Mouse (Mus musculus): Measurements from ENCODE around the gene Ap5m1.
"Not testable (repeated sequence)": the region's sequence is repeated elsewhere in the genome, so short reads cannot be mapped to it uniquely, and the experiment has no call there.

Ap5m1 gene

DNA sequence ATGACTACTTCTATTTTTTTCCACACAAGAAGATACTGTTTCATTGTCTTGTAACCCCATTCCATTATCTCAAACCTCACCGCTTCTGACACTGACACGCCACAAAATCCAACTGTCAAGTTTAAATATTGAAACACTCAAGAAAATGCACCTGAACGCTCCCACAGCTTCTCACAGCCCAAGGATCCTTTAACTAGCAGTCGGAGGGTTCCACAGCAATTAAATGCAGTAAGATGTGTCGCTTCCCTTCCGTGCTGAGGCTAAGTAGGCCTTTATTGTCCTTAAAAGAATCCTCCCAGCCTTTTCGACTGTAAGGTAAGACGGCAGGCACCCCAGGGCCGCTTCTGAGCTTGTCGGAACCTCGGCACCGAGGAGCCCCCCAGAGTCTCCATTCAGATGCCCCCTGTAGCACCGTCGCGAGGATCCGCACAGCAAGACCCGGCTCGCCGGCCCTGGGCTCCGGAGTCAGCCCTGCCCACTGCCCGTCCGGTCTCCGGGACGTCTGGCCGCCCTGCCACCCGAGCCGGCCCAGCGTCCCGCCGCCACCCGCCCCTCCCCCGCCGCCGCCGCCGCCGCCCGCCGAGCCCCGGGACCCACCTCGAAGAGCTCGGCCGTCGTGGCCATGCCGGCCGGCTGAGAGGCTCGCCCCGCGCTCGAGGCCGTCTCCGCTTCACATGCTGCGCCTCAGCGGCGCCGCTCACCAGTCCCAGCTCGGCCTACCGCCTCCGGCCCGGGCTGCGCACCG, at the start of gene Ap5m1:
Ap5m1 (plus strand) TSS at position 569 of the 745 bp plus-strand sequence.
- DNase-seq (ENCODE audit: low read depth, low spot score) = no peak

DNA sequence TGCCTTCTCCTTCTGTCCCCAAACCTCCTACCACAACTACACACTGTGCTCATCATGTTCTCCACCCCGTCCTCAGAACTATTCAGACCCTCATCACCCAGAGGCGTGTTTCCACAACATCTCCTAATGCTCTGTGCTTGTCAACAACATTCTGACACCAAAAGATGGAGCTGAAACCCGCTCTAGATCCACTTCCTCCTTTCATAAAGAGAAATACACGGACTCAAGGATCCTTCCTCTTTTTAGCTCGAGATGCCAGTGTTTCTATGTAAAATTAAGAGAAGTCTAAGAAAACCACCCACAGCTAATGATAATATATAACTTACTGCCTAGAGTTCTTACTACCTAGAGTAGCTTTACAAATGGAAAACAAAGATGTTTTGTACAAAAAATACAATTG, 46.1 kb upstream of the Ap5m1 start:
- no peak for DNase-seq (ENCODE audit: low read depth, low spot score)

DNA sequence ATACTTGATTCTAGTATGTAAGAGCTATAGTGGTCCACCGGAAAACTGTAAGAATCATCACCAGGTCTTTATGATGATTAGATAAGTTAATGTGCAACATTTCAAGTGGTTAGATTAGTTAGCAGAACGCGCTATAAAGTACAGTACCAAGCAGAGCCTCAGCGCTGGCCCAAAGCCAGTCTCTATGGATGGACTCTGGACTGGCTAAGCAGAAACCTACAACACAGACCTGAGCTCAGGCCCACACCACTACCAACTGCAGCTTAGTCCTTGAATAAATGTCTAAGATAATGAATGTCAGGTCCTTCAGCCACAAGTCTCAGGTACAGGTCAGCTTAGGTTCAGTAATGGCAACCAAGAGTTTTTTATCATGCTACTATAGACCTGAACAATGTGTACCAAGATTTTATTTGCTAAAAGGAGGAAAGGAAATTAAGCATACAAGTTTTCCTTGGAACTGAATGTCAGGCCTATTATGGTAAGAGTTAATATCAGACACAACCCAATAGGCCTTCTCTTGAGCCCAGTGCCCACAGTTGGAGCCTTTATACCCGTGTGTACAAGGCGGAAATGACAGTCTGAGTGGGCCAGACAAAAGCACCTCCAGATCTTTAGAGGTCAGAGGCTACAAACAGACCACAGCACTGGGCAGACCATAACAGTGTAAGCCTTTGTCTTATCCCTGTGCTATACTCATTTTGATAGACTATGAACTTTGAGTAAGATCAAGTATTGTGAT, 38.7 kb upstream of the Ap5m1 start:
- DNase-seq (ENCODE audit: low read depth, low spot score) = no peak

DNA sequence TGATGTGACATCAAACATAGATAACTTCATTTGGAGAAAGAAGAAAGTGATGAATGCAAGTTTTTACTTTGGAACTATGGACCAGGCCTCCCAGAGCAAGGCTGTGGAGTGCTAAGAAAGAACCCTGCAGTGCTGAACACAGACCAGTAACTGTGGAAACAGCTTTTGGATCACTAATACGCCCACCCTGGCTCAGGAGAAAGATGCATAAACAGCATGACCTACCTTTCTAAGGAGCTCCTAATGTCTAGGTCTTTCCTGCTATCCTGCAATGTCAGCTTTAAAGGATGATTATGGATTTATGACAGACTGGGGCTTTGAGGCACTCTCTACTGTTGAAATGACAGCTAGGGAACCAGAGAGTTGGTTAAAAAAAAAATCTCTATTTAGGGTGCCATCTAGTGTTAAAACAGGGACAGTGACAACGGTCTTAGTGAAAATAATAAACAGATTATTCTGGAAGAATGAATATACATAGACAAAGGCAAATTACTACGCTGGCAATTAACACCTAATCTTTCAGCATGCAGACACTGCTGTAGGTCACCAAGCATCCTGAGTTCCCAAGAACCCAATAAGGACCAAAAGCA, 38.0 kb upstream of the Ap5m1 start:
- DNase-seq (ENCODE audit: low read depth, low spot score) = no peak

DNA sequence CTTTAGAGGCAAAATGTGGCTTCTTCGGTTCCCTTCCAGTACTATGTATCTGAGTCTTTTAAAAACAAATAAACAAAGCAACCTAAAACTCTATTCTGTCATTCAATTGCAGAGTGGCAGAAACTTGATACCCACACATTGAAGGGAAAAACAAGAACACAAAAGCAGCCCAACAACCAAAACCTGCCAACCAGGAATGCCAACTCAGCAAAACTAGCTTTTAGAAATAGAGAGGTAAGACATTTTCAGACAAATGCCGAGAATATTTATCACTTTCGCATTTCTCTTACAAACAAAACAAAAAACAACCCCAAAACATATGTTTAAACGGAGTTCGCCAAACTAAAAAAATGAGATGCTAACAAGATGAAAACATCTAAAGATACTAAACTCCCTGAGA, 36.9 kb upstream of the Ap5m1 start:
- DNase-seq (ENCODE audit: low read depth, low spot score) = no peak

DNA sequence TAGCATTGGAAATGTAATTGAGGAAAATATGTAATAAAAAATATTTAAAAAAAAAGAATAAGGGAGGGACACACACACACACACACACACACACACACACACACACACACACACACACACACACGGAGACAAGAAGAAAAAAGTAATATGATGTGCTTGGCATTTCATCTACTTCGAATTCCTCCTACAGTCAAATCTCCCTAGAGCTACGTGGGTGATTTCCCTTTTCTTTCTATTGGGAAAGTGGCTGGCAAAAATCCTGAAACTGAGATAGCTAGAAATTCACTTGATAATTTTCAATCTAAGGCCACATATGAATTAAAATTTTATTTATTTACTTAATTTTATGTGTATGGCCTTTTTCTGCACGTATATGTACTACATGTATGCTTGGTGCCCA, 20.3 kb upstream of the Ap5m1 start:
- no peak for DNase-seq (ENCODE audit: low read depth, low spot score)

DNA sequence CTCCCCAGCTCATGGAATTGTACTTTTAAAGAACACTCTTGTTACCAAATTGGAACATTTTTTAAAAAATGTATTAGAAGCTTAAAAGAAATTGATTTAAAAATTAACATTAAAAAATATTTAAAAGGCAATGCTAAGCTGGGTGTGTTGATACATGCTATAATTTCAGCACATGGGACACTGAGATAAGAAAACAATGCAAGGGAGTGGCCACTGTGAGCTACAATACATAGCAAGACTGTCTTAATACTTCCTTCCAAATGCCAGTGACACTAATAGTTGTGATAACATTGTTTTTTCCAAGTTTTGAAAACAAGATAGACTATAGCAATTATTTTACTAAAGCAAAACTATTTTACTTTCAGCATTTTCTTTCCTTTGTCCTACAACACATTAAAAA, 16.4 kb upstream of the Ap5m1 start:
- no peak for DNase-seq (ENCODE audit: low read depth, low spot score)

DNA sequence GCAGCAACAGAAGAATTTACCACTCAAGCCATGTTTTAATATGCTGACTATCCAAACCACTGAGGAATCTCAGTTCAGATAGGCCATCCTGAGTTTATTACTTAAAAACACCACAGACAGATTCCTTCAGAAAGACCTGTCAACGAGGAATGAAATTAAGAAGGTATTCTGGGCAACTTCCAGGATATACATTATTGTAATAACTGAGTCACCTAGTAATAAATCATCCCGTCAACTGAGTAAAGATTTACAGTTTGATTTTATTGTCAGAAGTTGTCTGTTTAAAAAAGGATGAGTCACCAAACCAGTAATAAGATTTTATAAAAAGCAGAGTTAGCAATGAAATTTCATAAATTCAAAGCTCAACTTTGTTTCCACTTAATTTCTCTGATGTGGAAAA, 2.1 kb upstream of the Ap5m1 start:
- no peak for DNase-seq (ENCODE audit: low read depth, low spot score)

DNA sequence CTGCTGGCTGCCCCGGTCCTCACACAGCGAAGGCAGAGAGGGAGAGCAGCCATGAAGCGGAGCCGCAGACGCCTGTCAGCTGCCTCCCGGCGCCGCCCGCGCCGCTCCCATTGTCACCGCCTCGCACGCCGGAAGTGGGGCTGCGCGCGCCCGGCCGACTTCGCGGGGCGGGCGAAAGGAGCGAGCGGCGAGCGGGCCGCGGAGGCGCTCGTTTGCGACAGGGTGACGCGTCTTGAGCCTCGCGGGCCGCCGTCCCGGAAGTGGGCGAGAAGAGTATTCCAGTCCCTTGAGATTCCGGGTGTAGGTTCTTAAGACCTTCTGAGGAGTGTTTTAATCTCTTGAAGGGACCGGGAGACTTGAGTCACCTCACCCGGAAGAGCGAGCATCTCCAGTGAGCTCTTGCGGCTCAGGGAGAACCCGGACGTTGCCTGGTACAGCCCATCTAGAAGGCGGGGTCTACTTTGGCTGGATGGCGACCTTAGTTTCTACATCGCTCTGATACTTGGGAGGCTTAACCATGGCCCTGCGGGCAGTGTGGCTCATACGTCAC, 452 bp downstream of the Ap5m1 start, which contains the start of gene Exoc5:
Exoc5 (minus strand) TSS at position 380 of the 550 bp plus-strand sequence.
- peak; percentile 93 for DNase-seq (ENCODE audit: low read depth, low spot score)

DNA sequence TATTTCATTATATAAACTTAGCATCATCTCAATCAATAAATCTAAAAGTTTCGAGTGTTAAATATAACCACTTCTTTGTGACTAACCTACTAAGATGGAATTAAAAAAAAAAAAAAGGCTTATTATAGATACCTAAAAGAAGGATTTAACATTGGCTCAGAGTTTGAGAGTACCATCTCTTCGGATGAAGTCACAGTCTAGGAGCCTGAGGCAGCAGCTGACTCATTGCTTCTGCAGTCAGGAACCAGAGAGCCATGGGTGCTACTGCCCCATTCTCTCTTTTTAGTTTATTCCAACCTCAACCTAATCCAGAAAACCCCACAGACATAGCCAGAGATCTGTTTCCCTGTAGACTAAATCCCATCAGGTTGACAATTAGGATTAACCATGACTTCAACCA, 6.9 kb downstream of the Ap5m1 start:
- no peak for DNase-seq (ENCODE audit: low read depth, low spot score)

DNA sequence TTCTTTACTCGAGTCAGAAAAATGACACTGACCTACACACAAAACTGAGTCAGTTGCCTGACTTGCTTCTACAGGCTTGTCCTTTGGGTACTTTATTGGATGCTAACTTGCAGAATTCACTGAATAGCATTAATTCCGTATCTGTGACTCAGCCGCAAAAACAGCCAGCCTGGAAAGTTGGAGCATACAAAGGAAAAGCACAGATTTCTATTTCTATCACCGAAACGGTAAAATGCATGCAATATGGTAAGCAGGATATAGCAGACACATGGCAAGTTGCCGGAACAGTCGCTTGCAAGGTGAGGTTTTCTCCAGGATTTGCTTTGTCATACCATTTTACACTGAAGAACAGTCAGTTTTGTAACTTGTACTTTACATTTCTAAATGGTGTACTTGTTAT, 8.0 kb downstream of the Ap5m1 start:
- no peak for DNase-seq (ENCODE audit: low read depth, low spot score)

DNA sequence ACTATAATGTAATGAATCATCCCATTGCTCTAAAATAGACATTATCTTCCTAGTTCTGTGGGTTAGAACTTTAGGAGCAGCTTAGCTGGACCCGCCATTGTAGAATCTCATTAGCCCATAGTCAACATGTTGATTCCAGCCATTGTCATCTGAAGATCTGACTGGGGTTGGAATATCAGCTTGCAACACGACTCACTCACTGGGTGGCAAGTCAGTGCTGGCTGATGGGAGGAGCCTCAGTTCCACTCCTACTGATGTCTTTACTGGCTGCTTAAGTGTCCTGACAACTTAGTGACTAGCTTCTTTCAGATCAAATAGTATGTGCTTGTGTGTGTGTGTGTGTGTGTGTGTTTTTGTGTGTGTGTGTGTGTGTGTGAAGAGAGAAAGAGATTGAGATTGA, 8.5 kb downstream of the Ap5m1 start:
- DNase-seq (ENCODE audit: low read depth, low spot score) = no peak

DNA sequence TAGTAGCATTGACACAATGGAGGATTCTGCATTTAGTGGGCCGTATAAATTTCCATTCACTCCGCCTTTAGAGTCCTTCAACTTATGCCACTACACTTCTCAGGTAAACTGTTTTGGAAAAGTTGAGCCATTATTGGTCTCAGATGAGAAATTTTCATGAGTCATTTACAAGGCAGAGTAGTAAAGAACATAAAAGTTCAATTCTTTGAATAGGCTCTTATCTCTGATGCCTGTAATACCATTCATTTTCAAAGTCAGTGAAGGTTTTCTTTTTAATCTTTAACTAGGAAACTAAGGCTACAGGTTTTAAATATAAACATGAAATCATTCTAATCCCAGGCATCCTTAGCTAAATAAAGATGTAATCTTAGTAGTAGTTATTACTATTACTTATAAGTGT, 12.9 kb downstream of the Ap5m1 start:
- no peak for DNase-seq (ENCODE audit: low read depth, low spot score)

DNA sequence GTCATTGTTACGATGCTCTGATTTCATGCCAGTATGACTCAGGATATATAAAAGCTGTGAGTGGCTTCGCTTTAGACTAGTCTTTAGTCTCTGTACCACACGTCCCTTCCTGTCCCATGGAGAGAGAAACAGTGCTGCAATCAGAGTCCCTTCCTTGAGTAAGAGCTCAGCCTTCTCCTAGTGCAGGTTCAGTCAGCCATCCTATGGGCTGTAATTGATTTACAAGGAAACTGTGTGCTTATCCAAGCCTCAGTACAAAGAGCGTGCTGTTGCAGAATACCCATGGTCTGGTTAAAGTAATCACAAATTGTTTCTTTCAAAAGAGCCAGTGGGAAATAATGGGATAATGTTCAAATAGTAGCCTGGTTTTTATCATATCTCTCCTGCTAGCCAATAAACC, 20.6 kb downstream of the Ap5m1 start:
- DNase-seq (ENCODE audit: low read depth, low spot score) = no peak

DNA sequence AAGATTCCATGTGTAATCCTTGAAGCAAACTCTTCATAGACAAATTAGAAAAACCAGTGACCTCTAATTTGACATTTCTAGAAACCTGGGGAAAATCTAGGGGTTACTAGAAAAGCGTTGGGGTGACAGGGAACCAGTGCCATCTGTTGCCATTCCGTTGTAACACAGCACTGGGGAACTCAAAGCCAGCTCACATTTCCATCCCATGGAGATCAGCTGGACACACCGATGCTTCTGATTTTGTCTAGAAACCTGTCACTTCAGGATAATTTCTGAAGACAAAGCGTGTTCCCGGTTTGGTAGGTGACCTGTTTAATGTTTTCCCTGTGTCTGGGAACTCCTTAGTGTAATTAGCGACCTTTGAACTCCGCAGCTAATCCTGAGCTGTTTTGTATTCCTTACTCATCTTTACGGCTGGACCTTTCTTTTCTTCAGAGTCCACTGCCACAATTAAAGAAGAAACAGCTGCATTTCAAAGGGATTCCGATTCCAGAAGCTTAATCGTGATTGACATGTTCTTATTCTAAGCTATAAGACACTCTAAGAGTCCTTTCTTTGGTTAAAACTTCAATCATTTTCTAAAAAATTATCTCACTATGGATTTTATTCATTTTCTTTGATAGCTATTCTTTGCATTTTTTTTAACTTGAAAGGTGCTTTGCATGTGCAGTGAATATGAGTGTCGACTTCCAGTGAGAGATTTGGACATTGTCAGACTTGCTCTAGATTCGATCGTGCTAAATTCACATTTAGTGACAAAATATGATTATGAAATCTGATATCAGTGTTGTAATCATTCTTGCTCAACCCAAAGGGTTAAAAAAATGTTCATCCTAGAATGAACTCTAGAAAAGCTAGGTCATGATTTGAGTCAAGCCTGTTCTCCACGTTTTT, 22.5 kb downstream of the Ap5m1 start:
- no peak for DNase-seq (ENCODE audit: low read depth, low spot score)

DNA sequence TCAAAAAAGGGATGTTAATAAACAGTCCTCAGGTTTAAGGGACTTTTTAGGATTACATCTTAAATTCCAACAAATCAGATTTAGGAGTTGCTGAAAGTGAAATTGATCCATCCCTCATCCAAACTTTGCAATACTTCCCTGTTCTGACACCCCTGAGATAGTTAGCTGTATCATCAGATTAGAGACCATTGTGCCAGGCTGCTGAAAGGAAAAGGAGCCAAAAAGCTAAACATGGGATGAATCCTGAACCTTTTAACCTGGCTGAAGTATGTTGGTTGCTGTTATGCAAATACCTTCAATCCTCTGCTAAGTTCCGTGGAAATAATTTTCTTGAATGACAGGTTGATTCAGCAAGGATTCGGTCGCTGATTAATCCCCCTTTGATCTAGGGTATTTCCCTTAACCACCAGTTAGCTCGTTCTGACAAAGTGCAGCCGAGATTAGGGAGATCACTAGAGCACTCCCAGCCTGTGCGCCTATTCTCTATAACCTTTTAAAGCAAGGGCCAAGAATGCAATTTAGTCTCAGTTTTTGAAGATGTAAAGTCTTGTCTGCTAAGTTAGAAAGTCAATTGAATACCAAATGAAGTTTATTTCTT, 23.7 kb downstream of the Ap5m1 start:
- no peak for DNase-seq (ENCODE audit: low read depth, low spot score)

DNA sequence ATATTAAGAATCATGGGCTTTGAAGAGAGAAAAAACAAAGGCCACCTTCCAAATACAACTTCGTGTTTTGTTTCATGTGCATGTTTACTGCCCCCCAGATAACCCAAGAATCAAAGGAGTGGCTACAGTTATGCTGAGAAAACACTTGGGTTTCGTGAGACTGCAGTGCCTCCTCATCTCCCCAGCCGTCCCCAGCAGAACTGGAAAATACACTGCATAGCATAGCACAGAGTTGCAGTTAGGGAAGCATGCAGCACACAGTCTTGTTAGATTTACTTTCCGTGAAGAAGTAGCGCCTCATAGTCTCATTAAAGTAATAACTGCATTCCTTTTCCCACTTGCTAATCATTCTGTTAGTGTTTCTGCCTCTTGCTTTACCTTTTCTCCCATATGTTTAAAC, 24.2 kb downstream of the Ap5m1 start:
- no peak for DNase-seq (ENCODE audit: low read depth, low spot score)

DNA sequence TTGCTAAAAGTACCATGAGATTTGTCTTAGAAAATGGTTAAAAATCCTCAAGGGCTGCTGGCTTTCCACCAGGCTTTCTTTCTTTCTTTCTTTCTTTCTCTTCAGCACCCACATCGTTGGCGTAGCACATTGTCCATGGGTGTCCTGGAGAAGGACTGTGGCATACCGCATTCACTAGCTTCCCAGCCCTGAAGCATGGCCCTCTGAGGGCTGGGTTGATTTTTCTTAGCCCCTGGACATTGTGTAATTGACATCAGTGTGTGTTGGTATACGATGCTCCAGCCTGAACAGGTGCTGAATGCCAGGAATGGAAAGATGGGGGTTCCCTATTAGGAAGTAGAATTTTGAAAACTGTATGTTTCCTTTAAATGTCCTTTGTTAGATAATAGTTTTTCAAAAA, 25.4 kb downstream of the Ap5m1 start:
- DNase-seq (ENCODE audit: low read depth, low spot score) = no peak

DNA sequence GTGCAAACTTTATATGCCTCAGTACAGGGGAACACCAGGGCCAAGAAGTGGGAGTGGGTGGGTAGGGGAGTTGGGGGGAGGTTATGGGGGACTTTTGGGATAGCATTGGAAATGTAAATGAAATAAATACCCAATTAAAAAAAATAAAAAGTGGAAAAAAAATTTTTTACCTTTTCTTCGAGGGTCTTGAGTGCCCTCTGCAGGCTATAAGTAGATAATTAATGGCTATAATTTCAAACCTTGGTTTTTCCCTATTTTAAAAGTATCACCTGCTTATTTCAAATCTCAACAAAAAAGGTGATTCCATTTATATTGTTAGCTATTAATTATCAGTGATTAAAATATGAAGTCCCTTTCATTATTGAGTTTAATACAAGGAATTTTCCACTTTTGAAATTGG, 25.9 kb downstream of the Ap5m1 start:
- DNase-seq (ENCODE audit: low read depth, low spot score) = not testable (repeated sequence)

DNA sequence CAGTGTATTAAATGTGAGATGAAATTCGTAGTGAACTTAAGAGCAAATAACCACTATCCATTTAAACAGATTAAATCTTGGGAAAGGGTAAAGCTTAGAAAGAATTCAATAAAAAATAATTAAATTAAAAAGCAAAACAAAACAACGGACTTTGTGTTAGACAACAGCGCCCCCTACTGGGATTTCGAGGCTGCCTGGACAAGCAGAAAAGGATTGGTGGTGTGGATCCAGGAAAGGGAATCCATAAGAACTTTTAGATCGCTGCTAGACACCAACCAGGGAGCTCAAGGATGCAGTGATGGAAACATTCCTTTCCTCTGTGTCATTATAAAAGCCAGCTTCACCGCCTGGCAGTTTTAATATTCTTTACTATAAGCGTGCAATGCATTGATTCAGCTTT, 52.5 kb downstream of the Ap5m1 start:
- DNase-seq (ENCODE audit: low read depth, low spot score) = peak; percentile 4

DNA sequence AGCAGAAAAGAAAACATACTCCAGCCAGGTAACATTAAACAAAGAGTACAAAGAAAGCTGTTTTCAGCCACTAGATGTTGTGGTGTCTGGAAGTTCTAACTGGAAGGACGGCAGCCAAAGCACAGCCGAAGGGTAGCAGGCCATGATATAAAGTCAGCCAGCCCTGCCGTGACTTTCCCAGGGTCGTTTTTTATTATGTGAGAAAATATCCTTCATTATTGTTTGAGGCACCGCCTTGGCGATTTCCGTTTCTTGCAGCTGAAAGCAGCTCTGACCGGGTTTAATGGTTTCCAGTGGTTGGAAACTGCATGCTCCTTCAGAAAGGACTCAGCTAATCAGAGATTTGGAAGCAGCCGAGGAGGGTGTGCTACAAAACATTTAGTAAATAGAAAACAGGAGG, 55.8 kb downstream of the Ap5m1 start:
- no peak for DNase-seq (ENCODE audit: low read depth, low spot score)

All from skeletal muscle tissue, adult 2 months (tissue).